19 mouse cellular contexts compared by ENCODE assay signal in the genomic region with DNA sequence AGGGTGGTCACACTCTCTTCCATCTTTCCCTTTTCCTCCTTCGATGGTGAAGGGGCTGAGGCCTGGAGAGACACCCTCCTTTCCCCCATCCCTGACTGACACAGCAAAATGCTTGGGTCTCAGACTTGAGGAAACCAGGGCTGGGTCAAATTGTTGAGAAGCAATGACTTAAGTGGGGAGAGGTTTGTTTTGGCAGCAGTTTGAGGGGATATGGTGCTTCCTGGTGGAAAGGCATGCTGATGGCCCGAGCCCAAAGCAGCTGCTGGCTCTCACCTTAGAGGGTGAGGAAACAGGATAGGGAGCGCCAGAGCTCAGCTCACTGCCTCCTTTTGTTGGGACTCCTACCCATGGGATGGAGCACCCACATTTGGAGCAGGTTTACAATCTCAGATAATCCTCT. TPM values are rescaled to one million over a fixed set of nuclear protein-coding genes. Genes with fewer than 3 reads are reported as not detected.
"Had no signal": no experiment of that assay in that cellular context is flagged by ENCODE, and none has a peak within 500 bp of the region (broad histone marks: within the 10 kb centered on the region; RNA-seq: fewer than 3 reads in every experiment).

No protein-coding gene starts in this region.

- H3K4me3 ChIP-seq: layer of hippocampus, adult 2 months; limb, embryonic 10.5 days; lung, embryonic 15.5 days; midbrain, embryonic 12.5 days; neural tube, embryonic 13.5 days; stomach, embryonic 15.5 days had no signal

- H3K4me2 ChIP-seq: lung, embryonic 15.5 days; midbrain, embryonic 12.5 days; neural tube, embryonic 13.5 days; stomach, embryonic 15.5 days had no signal

- DNase-seq: kidney, postnatal 10 days; kidney, postnatal 4 days; lung, postnatal 14 days; retina, postnatal 1 day; right cerebral cortex, postnatal 4 days; thymus, postnatal 4 days had no signal

- H3K27me3 ChIP-seq: lung, embryonic 15.5 days; midbrain, embryonic 12.5 days; neural tube, embryonic 13.5 days; stomach, embryonic 15.5 days had no signal

- ATAC-seq: intestine, embryonic 16.5 days; midbrain, embryonic 16.5 days had no signal

- H3K36me3 ChIP-seq: limb, embryonic 10.5 days; lung, embryonic 15.5 days; midbrain, embryonic 12.5 days; neural tube, embryonic 13.5 days; stomach, embryonic 15.5 days had no signal

- H3K27ac ChIP-seq: layer of hippocampus, adult 2 months; limb, embryonic 10.5 days; lung, embryonic 15.5 days; midbrain, embryonic 12.5 days; neural tube, embryonic 13.5 days; stomach, embryonic 15.5 days had no signal

- H3K4me1 ChIP-seq: limb, embryonic 10.5 days; lung, embryonic 15.5 days; midbrain, embryonic 12.5 days; neural tube, embryonic 13.5 days; stomach, embryonic 15.5 days had no signal

- H3K9me3 ChIP-seq: limb, embryonic 10.5 days; lung, embryonic 15.5 days; stomach, embryonic 15.5 days had no signal

- H3K9ac ChIP-seq: lung, embryonic 15.5 days; midbrain, embryonic 12.5 days; neural tube, embryonic 13.5 days; stomach, embryonic 15.5 days had no signal

RNA-seq across cellular contexts. Expression of a gene that starts 2.4 kb away (rescaled TPM):
- total RNA-seq: layer of hippocampus, adult 2 months; layer of hippocampus, postnatal 14 days; left cerebral cortex, adult 18-20 months; left cerebral cortex, postnatal 10 days; megakaryocyte-erythroid progenitor cell, adult 5-6 weeks had no signal
- polyA plus RNA-seq: limb, embryonic 10.5 days; midbrain, embryonic 12.5 days; midbrain, embryonic 16.5 days; thymus, postnatal 0 days had no signal

RNA-seq across cellular contexts. Expression of a gene that starts 30.8 kb away (rescaled TPM):
- total RNA-seq: layer of hippocampus, adult 2 months; layer of hippocampus, postnatal 14 days; left cerebral cortex, adult 18-20 months; megakaryocyte-erythroid progenitor cell, adult 5-6 weeks had no signal
- polyA plus RNA-seq: limb, embryonic 10.5 days; midbrain, embryonic 12.5 days; midbrain, embryonic 16.5 days; thymus, postnatal 0 days had no signal

RNA-seq across cellular contexts. Expression of a gene that starts 43.7 kb away (rescaled TPM):
- total RNA-seq: layer of hippocampus, adult 2 months; layer of hippocampus, postnatal 14 days; left cerebral cortex, adult 18-20 months; left cerebral cortex, postnatal 10 days; megakaryocyte-erythroid progenitor cell, adult 5-6 weeks had no signal
- polyA plus RNA-seq: limb, embryonic 10.5 days; midbrain, embryonic 12.5 days; midbrain, embryonic 16.5 days; neural tube, embryonic 13.5 days had no signal
